Mouse (Mus musculus) MEL (cell line): ENCODE measurements around the gene Manba. TPM values are rescaled to one million over a fixed set of nuclear protein-coding genes. Genes with fewer than 3 reads are reported as not detected.

Experiments
- DNase-seq: peaks from one replicate; pipeline ENCODE4 v3.0.0; 2011; ENCODE audit warnings: low read depth, low spot score
- H3K27ac ChIP-seq: 2 replicates; pipeline ENCODE4 v1.5.1; 2012; ENCODE audit warnings: low read depth, mild to moderate bottlenecking, control low read depth, low read length, moderate library complexity; ENCODE audit not compliant: control insufficient read depth
- H3K27me3 ChIP-seq, 2 experiments: fragments of 150-350 bp in 1 of 2; sonication (generic) in 1 of 2; 2 replicates each; pipeline ENCODE4 v1.6.1; 2012; ENCODE audit warnings: low read length in 2 of 2, mild to moderate bottlenecking in 2 of 2, improper control_type of control experiment in 1 of 2, moderate library complexity in 1 of 2; ENCODE audit not compliant: insufficient read depth in 2 of 2, control insufficient read depth in 1 of 2
- H3K36me3 ChIP-seq, 2 experiments: 2 replicates each; pipeline ENCODE4 v1.6.1; 2012 to 2014; ENCODE audit warnings: low read length in 2 of 2, improper control_type of control experiment in 1 of 2, inconsistent platforms in 1 of 2, mild to moderate bottlenecking in 1 of 2; ENCODE audit not compliant: insufficient read depth in 2 of 2, control insufficient read depth in 1 of 2
- H3K4me1 ChIP-seq, 2 experiments: fragments of 150-350 bp in 1 of 2; sonication (generic) in 1 of 2; 2 replicates each; pipeline ENCODE4 v1.6.1; 2012; ENCODE audit warnings: low read length in 2 of 2, improper control_type of control experiment in 1 of 2, mild to moderate bottlenecking in 1 of 2; ENCODE audit not compliant: insufficient read depth in 2 of 2, control insufficient read depth in 1 of 2
- H3K4me3 ChIP-seq, 2 experiments: fragments of 150-350 bp in 1 of 2; sonication (generic) in 1 of 2; 2 replicates each; pipeline ENCODE4 v1.5.1; 2012; ENCODE audit warnings: low read depth in 2 of 2, low read length in 2 of 2, mild to moderate bottlenecking in 2 of 2, moderate library complexity in 2 of 2, control low read depth in 1 of 2, improper control_type of control experiment in 1 of 2; ENCODE audit not compliant: control insufficient read depth in 1 of 2, insufficient read depth in 1 of 2
- H3K79me2 ChIP-seq: 2 replicates; pipeline ENCODE4 v1.6.1; 2012; ENCODE audit warnings: mild to moderate bottlenecking, low read length, moderate library complexity; ENCODE audit not compliant: control insufficient read depth, poor library complexity, insufficient read depth
- H3K9ac ChIP-seq: 2 replicates; pipeline ENCODE4 v1.6.1; 2012; ENCODE audit warnings: low read depth, mild to moderate bottlenecking, control low read depth, low read length, moderate library complexity; ENCODE audit not compliant: control insufficient read depth, poor library complexity, severe bottlenecking
- H3K9me3 ChIP-seq: fragments of 150-350 bp; sonication (generic); replicated peaks from 2 replicates; pipeline ENCODE4 v1.6.1; 2012; ENCODE audit warnings: mild to moderate bottlenecking, low read length, improper control_type of control experiment, moderate library complexity; ENCODE audit not compliant: insufficient read depth
- CHD1 ChIP-seq: IDR thresholded peaks from 2 replicates; pipeline ENCODE4 v1.6.1; 2012; ENCODE audit warnings: low read depth, mild to moderate bottlenecking, inconsistent platforms, low read length, improper control_type of control experiment
- CHD2 ChIP-seq: IDR thresholded peaks from 2 replicates; pipeline ENCODE4 v1.6.1; 2011; ENCODE audit warnings: low read length, improper control_type of control experiment
- EP300 ChIP-seq, 2 experiments: IDR thresholded peaks; 2 replicates each; pipeline ENCODE4 v1.6.1; 2011; ENCODE audit warnings: improper control_type of control experiment in 2 of 2, low read length in 2 of 2, low read depth in 1 of 2, mild to moderate bottlenecking in 1 of 2
- ETS1 ChIP-seq: IDR thresholded peaks from 2 replicates; pipeline ENCODE4 v1.6.1; 2012; ENCODE audit warnings: low read depth, mild to moderate bottlenecking, inconsistent platforms, low read length, improper control_type of control experiment, moderate library complexity
- GABPA ChIP-seq: IDR thresholded peaks from 2 replicates; pipeline ENCODE4 v1.6.1; 2012; ENCODE audit warnings: low read depth, mild to moderate bottlenecking, inconsistent platforms, low read length, improper control_type of control experiment, moderate library complexity
- GATA1 ChIP-seq: IDR thresholded peaks from 2 replicates; pipeline ENCODE4 v1.6.1; 2011; ENCODE audit warnings: low read depth, low read length, improper control_type of control experiment
- HCFC1 ChIP-seq: IDR thresholded peaks from 2 replicates; pipeline ENCODE4 v1.6.1; 2012; ENCODE audit warnings: low read depth, mild to moderate bottlenecking, inconsistent platforms, low read length, improper control_type of control experiment, moderate library complexity
- MAZ ChIP-seq: IDR thresholded peaks from 2 replicates; pipeline ENCODE4 v1.6.1; 2012; ENCODE audit warnings: low read depth, mild to moderate bottlenecking, inconsistent platforms, low read length, improper control_type of control experiment
- MYB ChIP-seq: IDR thresholded peaks from 2 replicates; pipeline ENCODE4 v1.6.1; 2011; ENCODE audit warnings: mild to moderate bottlenecking, low read depth, low read length, improper control_type of control experiment
- MYC ChIP-seq: IDR thresholded peaks from 2 replicates; pipeline ENCODE4 v1.6.1; 2011; ENCODE audit warnings: low read depth, mild to moderate bottlenecking, low read length, improper control_type of control experiment, moderate library complexity
- NELFE ChIP-seq: IDR thresholded peaks from 2 replicates; pipeline ENCODE4 v1.6.1; 2011; ENCODE audit warnings: low read depth, low read length, improper control_type of control experiment
- POLR2AphosphoS5 ChIP-seq: IDR thresholded peaks from 2 replicates; pipeline ENCODE4 v1.6.1; 2012; ENCODE audit warnings: low read depth, borderline replicate concordance, mild to moderate bottlenecking, inconsistent platforms, low read length, moderate library complexity, mixed read lengths
- RCOR1 ChIP-seq: IDR thresholded peaks from 2 replicates; pipeline ENCODE4 v1.6.1; 2012; ENCODE audit warnings: low read depth, mild to moderate bottlenecking, inconsistent platforms, low read length, improper control_type of control experiment
- TAL1 ChIP-seq: IDR thresholded peaks from 2 replicates; pipeline ENCODE4 v1.6.1; 2012; ENCODE audit warnings: mild to moderate bottlenecking, inconsistent platforms, low read length, moderate library complexity, mixed read lengths
- TCF12 ChIP-seq: IDR thresholded peaks from 2 replicates; pipeline ENCODE4 v1.6.1; 2014; ENCODE audit warnings: low read depth, mild to moderate bottlenecking, inconsistent platforms, low read length, improper control_type of control experiment, moderate library complexity
- polyA plus RNA-seq, 2 experiments: library from polyadenylated mRNA; stranded (reverse) in 1 of 2; unstranded in 1 of 2; fragments of >175 nt in 1 of 2; fragments of >200 nt in 1 of 2; gene quantifications; 2 replicates each; pipeline versions ENCODE4 v1.2.1 to v1.2.4; 2012; ENCODE audit warnings: low replicate concordance in 2 of 2, low read depth in 1 of 2; ENCODE audit not compliant: insufficient read length in 2 of 2, insufficient read depth in 1 of 2, missing spikeins in 1 of 2
- total RNA-seq: library from RNA; depleted of rRNA; stranded (reverse); fragments of 300-350 nt; gene quantifications from 2 replicates; pipeline ENCODE4 v1.2.3, GENCODE M21; 2012

Manba gene
- total and polyA plus RNA-seq, 3 experiments: 8.1 to 10.6 TPM; not detected in 1

DNA sequence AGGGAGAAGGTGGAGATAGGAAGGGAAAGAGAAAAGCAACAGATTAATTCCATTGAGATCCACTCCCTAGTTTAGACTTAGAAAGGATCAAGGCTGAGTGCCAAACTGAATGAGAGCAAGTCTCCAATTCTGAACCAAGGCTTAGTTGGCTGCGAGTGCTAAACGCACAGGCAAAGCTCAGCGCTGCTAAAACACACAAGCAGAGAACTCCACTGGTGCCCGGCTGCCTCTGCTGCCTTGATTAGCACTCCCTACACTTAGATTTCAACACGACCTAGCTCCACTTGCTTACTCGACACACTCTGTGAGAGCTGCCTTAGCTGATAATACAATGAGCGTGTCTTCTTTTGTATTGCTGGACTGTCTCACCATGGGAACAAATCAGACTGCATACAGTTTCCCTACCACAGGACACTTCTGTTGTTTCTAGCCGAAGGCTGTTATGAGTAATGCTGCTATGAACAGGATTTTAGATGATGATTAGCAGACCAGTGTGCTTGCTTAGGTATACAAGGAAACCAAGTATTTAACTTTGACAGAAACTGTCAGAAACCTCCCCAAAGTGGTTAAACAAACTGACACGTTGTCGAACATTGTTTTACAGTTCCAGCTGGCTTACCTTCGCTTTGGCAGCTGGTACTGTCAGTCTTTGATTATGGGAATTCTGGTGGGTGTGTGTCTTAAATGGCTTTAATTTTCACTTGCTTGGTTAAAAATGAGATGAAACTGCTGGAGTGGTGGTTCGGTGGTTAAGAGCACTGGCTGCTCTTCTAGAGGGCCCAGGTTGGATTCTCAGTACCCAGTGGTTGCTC is 71.6 kb downstream of the Manba start:
- H3K27me3 ChIP-seq: no peaks in the 10 kb centered on the region
- H3K36me3 ChIP-seq: peaks cover 0 to 6% of the 10 kb centered on the region in 2 experiments; a peak in 2 of 4 replicates
- H3K9me3 ChIP-seq: no peaks in the 10 kb centered on the region
- TF ChIP-seq TAL1 (no peak), CHD2 (no peak), HCFC1 (no peak), ETS1 (no peak), MAZ (no peak), TCF12 (no peak), EP300 (IDR thresholded peaks at IDR 0.05; ENCODE audit: low read depth in 1 of 2, low read length in 2 of 2) (no peak), GATA1 (no peak), POLR2AphosphoS5 (no peak), CHD1 (no peak), NELFE (no peak), RCOR1 (no peak), MYB (no peak), MYC (no peak), GABPA (no peak)
- DNase-seq: no peak
- H3K9ac ChIP-seq: no peak overlapping the region
- no peaks in the 10 kb centered on the region for H3K79me2 ChIP-seq
- H3K4me3 ChIP-seq: no peak overlapping the region
- H3K4me1 ChIP-seq: no peaks in the 10 kb centered on the region
- H3K27ac ChIP-seq: no peak overlapping the region

DNA sequence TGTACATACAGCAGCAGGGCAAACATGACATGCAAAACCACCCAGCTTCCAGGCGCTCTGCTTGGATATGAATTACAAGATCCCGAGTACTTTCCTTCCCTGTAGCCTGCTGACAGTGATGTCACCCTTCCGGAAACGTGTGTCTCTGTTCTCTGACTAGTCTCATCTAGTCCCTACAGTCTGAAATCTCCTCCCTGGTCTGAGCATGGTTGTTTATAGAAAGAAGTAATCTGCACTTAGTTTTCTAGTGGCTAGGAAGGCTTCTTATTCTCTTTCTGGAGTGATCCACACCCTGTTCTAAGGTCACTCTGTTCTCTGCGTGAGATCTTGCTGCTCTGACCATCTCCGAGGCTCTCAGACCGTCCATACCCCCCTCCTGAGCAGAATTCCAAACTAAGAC is 76.6 kb downstream of the Manba start:
- no peak for TF ChIP-seq CHD2
- TF ChIP-seq, all 39 proteins: peak for 0
- H3K36me3 ChIP-seq: no peaks in the 10 kb centered on the region; a peak in 1 of 4 replicates
- no peak for DNase-seq
- peaks cover 0 to 2% of the 10 kb centered on the region in 2 experiments; a peak in 1 of 4 replicates for H3K4me1 ChIP-seq
- H3K79me2 ChIP-seq: no peaks in the 10 kb centered on the region
- no peaks in the 10 kb centered on the region for H3K27me3 ChIP-seq
- H3K9ac ChIP-seq: no peak overlapping the region
- H3K9me3 ChIP-seq: no peaks in the 10 kb centered on the region
- no peak overlapping the region for H3K27ac ChIP-seq
- H3K4me3 ChIP-seq: no peak overlapping the region
